Mouse (Mus musculus): Measurements from ENCODE around the gene Ank.

Gene Ank

DNA sequence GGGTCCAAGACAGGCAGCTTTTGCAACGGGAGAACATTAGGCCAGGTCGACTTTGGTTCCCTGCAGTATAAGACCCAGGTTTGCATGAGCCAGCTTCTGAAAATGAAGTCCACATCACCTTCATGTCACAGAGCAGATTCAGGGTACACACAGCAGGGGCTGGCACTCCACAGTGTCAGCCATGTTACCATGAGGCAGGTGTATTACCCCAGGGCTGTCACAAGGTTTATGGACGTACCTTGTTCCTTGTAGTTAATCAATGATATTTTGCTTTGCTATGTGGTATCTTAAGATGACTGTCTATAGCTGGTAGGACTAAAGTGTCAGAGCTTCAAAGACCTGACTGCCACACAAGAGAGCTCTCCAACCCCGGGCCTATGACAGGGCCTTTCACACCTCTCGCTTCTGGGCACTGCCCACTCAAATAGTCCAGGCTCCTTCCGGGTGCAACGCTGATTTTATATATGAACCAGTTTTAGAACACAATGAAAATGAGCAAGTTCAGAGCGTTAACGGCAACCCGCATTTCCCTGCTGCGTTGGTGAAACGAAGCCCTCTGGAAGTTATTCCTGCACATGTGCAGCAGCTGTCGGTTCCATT is 132.4 kb downstream of the Ank start:
- DNase-seq (ENCODE audit: low spot score in 2 of 2) = no peak

DNA sequence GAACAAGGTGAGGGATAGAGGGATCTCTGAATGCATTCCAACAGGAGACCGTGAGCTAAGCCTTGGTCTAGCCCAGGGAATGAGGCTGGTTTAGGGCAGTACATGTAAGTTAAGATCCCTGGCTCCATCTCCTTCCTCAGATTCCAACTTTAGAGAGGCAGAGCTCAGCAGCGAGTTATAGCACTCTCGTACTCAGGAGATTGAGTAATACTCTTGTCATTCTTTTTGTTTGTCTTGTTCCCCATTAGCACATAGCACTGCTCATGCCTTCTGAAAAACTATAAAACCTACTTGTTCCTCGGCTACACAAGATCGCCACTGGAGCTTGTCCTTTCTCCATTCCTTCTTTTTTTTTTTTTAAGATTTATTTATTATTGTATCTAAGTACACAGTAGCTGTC is 134.0 kb downstream of the Ank start:
- no peak for DNase-seq (ENCODE audit: low spot score in 2 of 2)

DNA sequence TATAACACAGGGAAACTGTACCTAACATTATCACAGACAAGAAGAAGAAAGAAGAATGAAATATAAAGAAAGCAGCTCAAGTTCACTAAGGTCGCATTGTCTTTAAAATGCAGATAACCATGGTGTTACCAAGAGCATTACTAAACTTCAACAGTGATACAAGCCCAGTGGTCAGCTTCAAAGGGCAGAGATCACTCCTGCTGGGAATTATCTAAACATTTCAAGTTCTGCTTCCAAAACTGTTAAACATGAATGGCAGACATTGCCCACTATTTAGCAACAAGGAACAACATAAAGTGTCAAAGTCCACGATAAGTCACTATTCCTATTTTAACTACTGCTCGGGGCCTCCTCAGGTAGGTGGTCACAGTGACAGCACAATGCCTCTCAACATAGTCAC is 138.1 kb downstream of the Ank start:
- no peak for DNase-seq (ENCODE audit: low spot score in 2 of 2)

DNA sequence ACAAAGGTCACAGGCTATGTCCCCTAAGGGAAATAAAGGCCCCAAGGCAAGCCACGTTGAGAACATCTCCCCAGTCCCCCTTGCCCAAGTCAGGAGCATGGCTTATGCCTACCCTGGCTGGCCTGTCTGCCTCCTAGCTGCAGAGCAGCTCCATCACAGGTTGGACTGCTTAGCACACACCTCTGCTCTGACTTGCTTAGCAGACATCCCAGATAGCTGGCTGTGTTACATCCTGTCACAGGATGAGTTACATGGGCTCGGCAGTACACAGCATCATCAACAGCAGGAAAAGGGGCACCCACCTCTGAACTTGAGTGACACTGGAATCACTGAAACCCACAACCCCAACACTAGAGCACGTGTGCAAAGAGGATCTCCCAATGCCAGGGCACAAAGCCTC is 138.8 kb downstream of the Ank start:
- no peak for DNase-seq (ENCODE audit: low spot score in 2 of 2)

DNA sequence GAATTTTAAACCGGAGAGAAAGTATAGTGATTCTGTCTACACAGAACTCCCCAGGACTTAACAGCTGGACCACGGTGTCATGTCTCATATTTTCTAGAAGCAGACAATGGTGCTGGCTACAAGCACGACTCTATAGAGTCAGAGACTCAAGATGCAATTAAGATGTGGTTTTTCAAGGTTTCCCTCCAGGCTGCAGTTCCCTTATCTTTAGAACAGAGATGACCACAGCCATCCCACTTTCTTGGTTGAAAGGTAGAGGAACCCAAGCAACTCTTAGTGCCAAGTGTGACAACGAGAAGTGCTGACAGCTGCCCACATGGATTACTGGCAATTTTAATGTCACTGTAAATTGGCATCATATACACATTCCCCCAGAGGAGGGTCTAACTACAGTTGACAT is 143.1 kb downstream of the Ank start:
- no peak for DNase-seq (ENCODE audit: low spot score in 2 of 2)

DNA sequence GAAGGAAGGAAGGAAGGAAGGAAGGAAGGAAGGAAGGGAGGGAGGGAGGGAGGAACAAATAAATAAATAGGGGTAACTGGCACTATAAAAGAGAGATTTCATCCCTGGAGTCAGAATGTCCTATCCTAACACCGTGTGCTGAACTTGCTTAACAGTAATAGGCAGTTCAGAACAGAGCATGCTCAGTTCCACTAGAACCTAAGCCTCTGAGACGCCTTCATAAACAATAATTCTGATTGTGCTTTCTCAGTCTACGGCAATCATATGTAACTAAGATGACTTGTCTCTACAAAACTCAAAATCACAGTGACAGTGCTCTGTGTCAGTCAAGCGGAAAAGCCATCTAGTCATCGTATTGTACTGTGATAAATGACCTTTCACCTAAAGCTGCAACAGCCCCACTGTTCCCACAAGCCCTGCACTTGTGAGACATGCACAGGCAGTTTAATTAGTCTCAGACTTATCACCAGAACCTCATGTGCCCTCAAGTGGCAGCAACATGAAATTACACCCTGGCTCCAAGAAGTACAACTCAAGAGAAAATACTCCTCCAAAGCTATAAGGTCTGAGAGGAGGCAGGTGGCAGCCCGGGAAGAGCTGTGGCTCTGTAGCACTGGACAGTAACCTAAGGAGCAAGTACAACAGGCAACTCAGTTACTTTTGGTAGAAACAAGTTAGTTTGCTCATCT is 146.2 kb downstream of the Ank start:
- DNase-seq (ENCODE audit: low spot score in 2 of 2) = peak in 1 of 2 experiments; percentile 34

DNA sequence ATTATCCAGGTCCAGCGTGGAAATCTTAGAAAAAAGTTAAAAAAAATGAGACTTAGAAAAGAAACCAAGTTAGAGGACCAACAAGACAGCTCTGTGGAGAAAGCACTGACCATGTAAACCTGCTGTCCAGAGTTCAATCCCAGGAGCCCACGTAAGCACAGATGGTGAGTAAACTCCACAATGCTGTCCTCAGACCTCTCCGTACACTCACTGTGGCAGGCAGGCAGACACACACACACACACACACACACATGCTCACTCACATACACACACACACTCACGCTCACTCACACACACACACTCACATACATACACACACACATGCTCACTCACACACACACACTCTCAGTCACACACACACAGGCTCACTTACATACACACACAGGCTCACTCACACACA is 146.8 kb downstream of the Ank start:
- DNase-seq (ENCODE audit: low spot score in 2 of 2) = no peak

DNA sequence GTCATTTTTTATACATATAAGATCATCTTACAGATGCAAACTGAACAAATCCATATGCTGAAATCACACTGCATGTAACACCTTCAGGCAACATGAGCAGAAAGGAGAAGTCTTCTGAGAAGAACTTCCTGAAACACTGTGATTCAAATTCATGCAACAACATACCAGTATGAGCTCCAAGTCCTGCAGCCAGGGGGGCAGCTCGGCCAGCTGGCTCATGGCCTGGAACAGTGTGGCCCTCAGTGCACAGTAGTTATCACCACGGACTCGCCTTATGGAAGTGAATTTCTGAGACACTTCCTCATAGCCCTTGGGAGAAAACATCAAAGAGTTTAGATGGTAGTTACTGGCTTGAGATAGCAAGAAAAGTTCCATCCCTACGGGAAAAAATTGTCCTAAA is 149.7 kb downstream of the Ank start:
- peak in 1 of 2 experiments; percentile 55 for DNase-seq (ENCODE audit: low spot score in 2 of 2)

DNA sequence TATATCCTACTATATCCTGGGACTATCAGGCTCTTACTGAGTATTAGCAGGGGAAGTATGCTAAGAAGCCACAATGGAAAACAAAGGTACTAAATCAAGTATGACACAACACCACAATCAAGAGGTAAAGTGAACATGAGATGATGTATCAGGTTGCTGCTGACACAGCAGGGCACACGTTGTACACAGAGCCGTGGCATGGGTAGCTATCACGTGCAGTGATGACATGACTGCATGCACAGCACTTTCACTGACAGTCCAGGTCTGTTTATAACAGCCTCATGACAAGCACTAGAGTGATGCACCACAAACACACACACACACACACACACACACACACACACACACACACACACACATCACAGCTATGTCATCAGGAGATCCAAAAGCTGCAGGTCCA is 150.8 kb downstream of the Ank start:
- DNase-seq (ENCODE audit: low spot score in 2 of 2) = no peak

DNA sequence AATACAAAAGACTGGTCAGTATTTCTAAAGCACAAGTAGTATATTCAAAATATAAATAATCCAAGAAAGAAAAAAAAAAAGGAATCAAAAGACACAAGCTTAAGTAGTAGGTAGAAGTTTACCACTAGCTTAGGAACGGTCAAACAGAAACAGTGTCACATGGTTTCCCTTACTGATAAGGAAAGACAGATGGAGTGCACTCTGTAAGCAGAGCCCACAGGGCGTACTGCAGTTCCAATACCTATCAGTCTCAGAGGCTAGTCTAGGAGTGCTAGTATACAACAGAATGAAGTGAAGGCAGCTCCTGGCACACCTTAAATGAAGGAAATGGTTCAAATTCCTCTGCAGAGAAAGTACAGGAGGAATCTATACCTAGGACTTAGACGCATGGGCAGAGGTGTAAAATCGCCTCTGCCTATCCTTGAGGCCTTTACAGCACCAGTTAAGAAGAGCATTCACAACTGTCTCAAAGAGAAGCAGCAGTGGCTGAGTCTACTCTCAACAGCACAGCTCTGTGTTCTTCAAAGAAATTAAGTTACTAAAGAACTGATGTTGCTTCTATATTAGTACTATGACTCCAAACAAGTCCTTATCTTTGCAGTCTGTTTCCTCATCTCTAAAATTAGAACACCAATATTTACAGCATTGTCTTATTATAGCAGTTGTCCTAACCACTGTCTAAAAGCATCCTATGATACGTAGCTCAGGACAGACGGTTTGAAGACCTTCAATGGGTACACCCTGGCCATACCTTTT is 152.5 kb downstream of the Ank start:
- no peak for DNase-seq (ENCODE audit: low spot score in 2 of 2)

DNA sequence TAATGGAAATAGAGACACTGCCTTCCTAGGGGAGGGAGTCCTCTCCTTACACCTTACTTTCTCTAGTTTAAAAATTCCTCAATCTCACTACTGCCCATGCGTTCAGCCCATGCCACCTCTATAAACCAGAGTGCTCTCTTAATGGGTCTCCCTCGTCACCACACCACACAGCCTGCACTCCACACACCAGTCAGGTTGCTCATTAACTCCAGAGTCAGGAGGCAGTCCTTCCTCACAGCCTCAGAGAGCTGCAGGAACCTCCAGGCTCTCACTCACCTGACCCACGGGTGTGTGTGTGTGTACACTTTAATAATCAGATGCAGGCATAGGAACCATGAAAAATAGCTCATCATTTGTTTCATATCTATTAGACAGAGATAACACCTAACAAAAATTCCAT is 153.2 kb downstream of the Ank start:
- DNase-seq (ENCODE audit: low spot score in 2 of 2) = no peak

DNA sequence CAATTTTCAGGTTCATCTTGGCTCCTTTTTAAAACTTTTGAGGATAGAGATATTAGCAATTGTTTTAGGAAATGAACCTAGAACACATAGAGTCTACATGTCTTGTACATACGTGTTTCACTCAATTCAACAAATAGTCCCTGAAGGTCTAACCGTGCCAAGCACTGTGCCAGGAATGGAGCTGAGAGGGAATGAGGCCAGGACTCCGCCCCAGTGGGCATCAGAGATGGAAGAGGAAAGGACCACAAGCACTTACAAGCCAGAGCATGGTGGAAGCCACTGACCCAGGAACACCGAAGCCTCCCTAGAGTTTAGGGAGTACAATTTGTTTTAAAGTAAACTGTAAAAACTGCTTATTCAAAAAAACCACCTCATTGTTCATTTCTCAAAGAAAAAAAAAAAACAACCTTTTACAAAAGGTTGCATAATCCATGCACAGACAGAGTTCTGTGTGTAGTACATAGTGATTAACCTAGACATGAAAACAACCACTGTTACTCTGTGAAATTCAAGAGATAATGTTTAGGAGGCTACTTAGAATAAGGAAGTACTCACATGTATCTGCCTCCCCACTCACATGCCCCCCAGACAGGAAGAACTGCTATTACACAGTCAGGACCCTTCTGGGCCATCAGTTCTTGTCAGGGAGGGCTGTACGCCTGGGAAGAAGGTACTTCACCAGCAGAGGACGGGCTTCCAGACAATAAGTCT is 154.2 kb downstream of the Ank start:
- DNase-seq (ENCODE audit: low spot score in 2 of 2) = no peak

DNA sequence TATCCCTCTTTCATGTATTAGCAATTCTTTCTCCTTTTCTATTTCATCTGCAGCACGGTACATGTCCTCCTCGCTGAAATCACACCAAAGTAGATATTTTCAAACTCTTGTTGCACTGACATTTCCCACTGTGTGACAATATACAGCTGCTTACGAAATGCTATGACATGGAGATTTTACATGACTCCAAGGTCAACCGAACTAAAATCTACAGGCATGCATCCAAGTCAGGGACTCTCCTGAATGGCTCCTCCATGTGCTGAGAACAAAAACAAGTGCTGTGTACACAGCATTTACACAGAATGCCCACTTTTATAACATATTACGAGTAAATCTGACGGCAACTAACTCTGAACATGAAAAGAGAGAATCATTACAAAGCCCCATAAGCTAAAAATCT is 156.8 kb downstream of the Ank start:
- no peak for DNase-seq (ENCODE audit: low spot score in 2 of 2)

DNA sequence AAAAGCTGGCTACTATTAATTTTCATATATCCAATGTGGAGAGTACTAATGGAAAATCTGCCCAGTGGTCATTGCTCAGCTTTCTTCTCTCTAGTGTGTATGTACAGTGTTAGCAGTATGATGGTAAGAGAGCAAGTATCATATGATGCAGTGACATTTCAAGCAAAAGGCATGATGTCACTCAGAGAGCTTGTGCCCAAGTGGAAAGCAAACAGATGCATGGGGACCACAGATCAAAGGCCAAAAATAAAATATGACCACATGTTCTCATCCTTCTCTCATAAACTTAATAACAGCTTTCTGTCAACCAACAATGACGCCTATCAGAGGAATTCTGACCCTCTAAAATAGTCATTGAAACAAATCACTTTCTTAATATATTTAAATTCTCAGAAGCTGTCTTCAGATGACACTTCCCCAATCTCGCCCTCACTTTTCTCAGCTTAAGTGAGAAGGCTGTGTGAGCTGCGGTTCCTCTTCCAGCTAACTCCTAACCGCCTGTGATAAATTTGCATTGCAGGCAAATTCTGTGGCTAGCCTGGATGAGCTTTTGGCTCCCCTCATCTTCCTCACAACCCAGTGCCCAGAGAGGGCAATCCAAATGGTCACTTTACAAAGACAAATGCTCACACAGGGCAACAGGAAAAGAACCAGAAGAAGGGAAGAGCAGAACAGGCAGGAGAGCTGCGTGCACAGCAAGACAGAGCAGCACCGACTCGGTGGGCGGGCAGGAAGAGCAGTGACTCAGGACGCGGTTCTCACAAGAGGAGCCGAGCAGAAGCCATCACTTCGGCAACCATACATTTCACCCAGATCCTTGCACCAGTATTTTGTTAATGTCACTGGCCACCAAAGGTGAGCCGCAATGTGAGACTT is 158.8 kb downstream of the Ank start:
- no peak for DNase-seq (ENCODE audit: low spot score in 2 of 2)

DNA sequence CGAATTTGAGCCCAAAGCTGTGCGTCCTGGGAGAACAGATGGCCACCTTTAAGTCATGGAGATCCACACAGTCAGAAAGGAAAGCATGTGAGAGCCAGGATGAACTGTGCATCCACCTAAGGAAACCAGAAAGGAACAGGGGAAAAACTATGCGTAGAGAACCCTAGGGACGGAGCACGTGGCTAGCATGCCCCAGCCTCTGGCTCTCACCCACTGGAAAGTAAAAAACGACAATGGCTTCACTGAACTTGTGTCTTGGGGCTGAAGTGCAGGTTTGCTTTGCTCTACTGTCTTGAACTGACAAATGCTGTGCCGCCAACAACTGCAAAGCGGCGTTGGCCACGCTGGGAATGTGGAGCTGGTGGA is 159.4 kb downstream of the Ank start:
- no peak for DNase-seq (ENCODE audit: low spot score in 2 of 2)

DNA sequence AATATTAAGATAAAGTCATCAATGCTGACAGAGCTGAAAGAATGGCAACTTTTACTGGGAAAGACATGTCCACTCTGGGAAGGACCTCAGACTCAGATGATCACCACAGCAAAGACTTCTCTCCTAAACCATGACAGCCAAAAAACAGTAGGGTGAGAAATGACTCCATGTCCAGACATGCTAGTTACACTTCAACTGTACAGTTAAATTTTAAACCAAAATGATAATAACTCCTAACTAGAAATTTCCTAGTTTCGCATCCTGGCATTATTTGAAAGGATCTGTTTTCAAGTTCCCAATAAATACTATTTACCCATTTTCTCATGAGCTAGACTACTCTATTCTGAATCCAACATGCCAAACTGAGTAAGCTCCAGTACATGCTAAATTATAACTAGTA is 159.8 kb downstream of the Ank start:
- DNase-seq (ENCODE audit: low spot score in 2 of 2) = no peak

DNA sequence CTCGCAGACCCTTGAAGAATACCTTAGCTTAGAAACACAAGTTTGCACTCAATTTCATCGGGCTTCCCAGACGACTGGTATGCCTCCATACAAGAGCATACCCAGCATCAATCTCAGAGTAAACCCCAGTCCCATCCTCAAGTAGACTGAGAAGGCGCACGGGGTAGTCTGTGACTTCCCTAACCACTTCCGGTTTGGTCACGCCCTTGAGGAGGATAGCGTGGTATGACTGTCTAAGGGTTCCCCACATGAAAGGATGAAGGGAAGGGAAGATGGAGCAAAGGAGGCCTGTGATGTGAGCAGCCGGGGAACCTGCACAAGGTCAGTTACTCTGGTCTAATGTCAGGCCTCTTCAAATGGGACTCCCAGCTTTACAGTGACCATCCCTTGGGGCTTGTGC is 161.3 kb downstream of the Ank start:
- DNase-seq (ENCODE audit: low spot score in 2 of 2) = no peak

DNA sequence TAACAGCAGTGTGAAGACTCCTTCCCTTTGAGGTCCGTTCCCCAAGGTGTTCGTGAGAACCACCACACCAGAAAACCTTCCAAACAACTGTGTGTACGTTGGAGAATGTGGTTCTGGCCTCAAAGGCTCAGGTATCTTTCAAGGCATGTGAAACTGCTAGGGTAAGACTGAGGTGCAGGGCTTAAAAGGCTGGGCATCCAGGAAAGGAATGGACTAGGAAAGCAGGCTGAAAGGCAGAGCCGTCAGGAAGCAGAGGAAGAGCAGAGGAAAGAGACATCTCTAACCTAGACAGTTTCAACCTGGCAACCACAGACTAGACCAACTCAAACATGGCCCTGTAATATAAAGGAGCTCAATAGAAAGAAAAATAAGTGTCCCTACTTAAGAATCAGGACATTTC is 162.6 kb downstream of the Ank start:
- DNase-seq (ENCODE audit: low spot score in 2 of 2) = no peak

DNA sequence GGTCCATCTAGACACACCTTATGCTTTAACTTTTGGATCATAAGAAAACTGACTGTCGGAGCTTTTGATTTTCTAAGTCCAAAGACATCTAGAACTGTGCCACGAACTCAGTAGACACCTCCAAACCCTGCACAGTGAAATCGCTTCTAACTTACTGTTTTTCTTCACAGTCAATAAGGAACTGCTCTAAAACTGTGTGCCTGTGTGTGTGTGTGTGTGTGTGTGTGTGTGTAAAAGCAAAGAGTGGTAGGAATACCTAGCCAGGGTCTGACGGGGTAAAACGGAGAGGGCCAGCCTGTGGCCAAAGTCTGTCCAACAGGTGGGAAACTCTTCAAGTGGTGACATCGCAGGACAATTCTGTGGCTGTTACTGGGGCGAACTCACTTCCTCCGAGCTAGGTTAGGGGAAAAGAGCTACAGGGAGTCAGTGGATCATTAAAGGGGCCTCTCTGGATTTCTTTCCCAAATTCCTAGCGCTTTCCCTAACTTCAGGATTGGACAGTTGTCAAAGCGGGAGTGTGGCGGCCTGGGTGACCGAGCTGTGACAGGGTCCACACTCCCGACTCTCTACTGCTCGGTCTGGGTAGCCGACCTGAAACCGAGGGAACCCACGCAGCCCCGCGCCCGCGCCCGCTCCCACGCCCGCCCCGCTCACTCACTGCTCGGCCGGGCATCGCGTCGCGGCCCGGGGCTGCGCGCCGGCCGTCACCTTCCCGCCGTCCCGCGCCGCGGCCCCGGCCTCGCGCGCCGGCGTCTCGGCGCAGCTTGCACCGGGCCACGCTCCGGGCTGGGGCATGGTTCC is 163.5 kb downstream of the Ank start:
- peak; percentile 5 to 18 for DNase-seq (ENCODE audit: low spot score in 2 of 2)

DNA sequence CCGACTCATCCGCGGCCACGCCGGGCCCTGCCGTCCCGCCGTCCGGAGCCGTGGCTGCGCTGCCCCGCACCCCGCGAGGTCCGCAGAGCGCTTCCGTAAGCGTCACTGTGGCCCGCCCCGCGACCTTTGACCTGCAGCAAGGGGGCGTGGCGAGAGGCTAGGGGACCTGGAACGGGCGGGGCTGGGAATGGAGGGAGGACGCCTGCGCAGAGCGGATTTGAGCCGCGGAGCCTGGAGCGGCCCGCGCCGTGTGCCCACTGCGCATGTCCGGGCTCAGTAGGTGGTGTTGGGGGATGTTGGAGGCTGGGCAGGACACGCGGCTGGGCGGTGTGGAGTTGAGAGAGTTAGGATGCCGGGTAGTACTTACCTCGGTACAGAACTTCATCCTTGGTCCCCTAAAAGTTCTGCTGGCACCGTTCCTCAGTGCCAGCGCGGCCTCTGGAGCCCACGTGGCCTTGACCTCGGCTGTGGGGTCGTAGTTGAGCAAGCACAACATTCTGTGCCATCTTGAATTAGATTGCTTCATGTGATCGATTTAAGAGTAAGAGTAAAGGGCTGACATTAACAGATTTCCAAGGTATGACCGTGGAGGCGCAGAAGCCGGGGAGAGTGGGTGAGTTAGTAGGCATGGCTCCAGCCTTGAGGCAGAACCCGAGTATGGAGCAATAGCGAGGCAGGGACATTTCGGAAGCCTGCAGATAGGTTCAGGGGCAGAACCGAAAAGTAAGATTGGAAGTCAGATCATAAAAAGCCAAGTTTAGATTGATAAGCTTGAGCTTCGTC is 164.3 kb downstream of the Ank start, which contains the start of gene Otulin:
Gene Otulin, minus strand, starts transcription at position 93 of the 783 bp plus-strand sequence.
- peak; percentile 98 to 99 for DNase-seq (ENCODE audit: low spot score in 2 of 2)

All from urinary bladder, postnatal 36 days (tissue).